ENCODE assay signal across 12 mouse cellular contexts in the genomic region with DNA sequence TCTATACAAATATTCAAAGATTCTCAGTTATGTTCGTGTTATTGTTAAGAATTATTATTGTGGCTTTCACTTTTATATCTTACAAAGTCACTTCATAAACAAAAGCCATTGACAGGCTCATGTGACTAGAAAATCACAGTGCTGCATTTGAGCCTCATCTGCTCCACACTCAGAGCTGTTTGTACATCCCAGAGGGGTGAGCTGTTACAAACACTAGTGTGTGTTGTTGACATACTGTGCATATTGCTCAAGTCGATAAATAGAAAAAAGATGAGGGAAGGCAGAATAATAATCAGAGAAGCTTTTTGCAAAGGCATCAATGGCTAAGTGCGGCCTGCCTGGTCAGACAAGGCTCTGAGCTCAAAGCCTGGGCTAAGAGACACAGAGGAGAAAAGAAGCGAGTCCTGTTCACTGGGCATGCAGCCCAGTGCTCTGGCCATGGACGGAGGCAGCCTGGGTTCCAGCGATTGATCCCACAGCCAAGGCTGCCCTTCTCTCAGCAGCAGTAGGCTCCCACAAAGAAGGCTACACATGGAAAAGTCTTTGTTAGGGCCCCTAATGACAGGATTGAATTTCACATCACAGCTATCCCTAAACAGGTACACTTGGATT.
DNase-seq lines count a peak whose midpoint lies in the region; ATAC-seq and TF ChIP-seq lines count a peak whose summit lies in the region.
"Had no signal": no experiment of that assay in that cellular context is flagged by ENCODE, and none has a peak within 500 bp of the region (broad histone marks: within the 10 kb centered on the region; RNA-seq: fewer than 3 reads in every experiment).

No protein-coding gene starts in this region.

- H3K9me3 ChIP-seq in hindbrain, postnatal 0 days (ENCODE audit: low read length), result no peaks in the 10 kb centered on the region
- H3K9me3 ChIP-seq in midbrain, embryonic 15.5 days, result no peaks in the 10 kb centered on the region
- H3K9me3 ChIP-seq in lung, postnatal 0 days (ENCODE audit: low read length), result no peaks in the 10 kb centered on the region
- H3K9me3 ChIP-seq: embryonic facial prominence, embryonic 15.5 days; liver, embryonic 15.5 days had no signal

- TF ChIP-seq POLR2A in brain, embryonic 14.5 days (IDR thresholded peaks at IDR 0.05; ENCODE audit: borderline replicate concordance, extremely low read depth, insufficient read depth, insufficient read length, poor library complexity, severe bottlenecking), result no peak

- TF ChIP-seq EP300 in lung, postnatal 0 days (IDR thresholded peaks at IDR 0.05), result no peak

- TF ChIP-seq CTCF in brain, embryonic 14.5 days (IDR thresholded peaks at IDR 0.05; ENCODE audit: borderline replicate concordance, extremely low read depth, insufficient read depth, insufficient read length), result no peak
- TF ChIP-seq CTCF in hindbrain, postnatal 0 days (IDR thresholded peaks at IDR 0.05; ENCODE audit: low read depth), result no peak
- no peak for TF ChIP-seq CTCF in lung, postnatal 0 days (IDR thresholded peaks at IDR 0.05)

- H3K4me1 ChIP-seq in hindbrain, postnatal 0 days (ENCODE audit: insufficient read depth, low read length), result peaks cover 19% of the 10 kb centered on the region
- peaks cover 27% of the 10 kb centered on the region for H3K4me1 ChIP-seq in midbrain, embryonic 15.5 days
- H3K4me1 ChIP-seq in lung, postnatal 0 days (ENCODE audit: insufficient read depth, low read depth, low read length), result no peaks in the 10 kb centered on the region
- H3K4me1 ChIP-seq: liver, embryonic 15.5 days had no signal

- DNase-seq in cerebellum, adult 9-11 months, result peak; percentile 2
- DNase-seq in cerebellum, adult 11 months, result no peak
- DNase-seq in brain, embryonic 14.5 days (ENCODE audit: low read depth), result peak; percentile 70
- DNase-seq in hindbrain, postnatal 0 days (ENCODE audit: low spot score), result peak; percentile 78
- no peak for DNase-seq in lung, postnatal 0 days (ENCODE audit: low spot score)
- no peak for DNase-seq in liver
- DNase-seq: kidney, postnatal 14 days had no signal

- 42% methylated on average over 6 of the region's 6 CpGs for WGBS in hindbrain, postnatal 0 days
- WGBS in midbrain, embryonic 15.5 days, result 64% methylated on average over 6 of the region's 6 CpGs
- 63% methylated on average over 6 of the region's 6 CpGs for WGBS in lung, postnatal 0 days

- no peak overlapping the region for H3K4me3 ChIP-seq in hindbrain, postnatal 0 days (ENCODE audit: low read length)
- H3K4me3 ChIP-seq in midbrain, embryonic 15.5 days, result no peak overlapping the region
- no peak overlapping the region for H3K4me3 ChIP-seq in lung, postnatal 0 days (ENCODE audit: low read depth, low read length)
- H3K4me3 ChIP-seq: embryonic facial prominence, embryonic 15.5 days; liver, embryonic 15.5 days had no signal

- H3K27me3 ChIP-seq in hindbrain, postnatal 0 days (ENCODE audit: insufficient read depth, low read length), result no peaks in the 10 kb centered on the region
- H3K27me3 ChIP-seq in midbrain, embryonic 15.5 days (replicated peaks), result no peaks in the 10 kb centered on the region
- no peaks in the 10 kb centered on the region for H3K27me3 ChIP-seq in lung, postnatal 0 days (replicated peaks; ENCODE audit: insufficient read depth, low read length)
- H3K27me3 ChIP-seq: embryonic facial prominence, embryonic 15.5 days; liver, embryonic 15.5 days had no signal

- H3K4me2 ChIP-seq in hindbrain, postnatal 0 days (ENCODE audit: low read depth, low read length), result no peak overlapping the region
- no peak overlapping the region for H3K4me2 ChIP-seq in midbrain, embryonic 15.5 days
- H3K4me2 ChIP-seq in lung, postnatal 0 days (replicated peaks; ENCODE audit: low read depth, low read length), result no peak overlapping the region
- H3K4me2 ChIP-seq: embryonic facial prominence, embryonic 15.5 days; liver, embryonic 15.5 days had no signal

- peak; percentile 80 for ATAC-seq in hindbrain, postnatal 0 days
- peak; percentile 63; the same call in 1 of the 2 replicates for ATAC-seq in midbrain, embryonic 15.5 days (replicated peaks)
- no peak for ATAC-seq in granulocyte monocyte progenitor cell, adult 5-6 weeks (replicated peaks; ENCODE audit: poor library complexity, severe bottlenecking)
- ATAC-seq in lung, postnatal 0 days, result no peak
- ATAC-seq: Patski had no signal

- H3K36me3 ChIP-seq in hindbrain, postnatal 0 days (ENCODE audit: insufficient read depth, low read length), result no peaks in the 10 kb centered on the region
- H3K36me3 ChIP-seq in midbrain, embryonic 15.5 days (replicated peaks), result no peaks in the 10 kb centered on the region
- H3K36me3 ChIP-seq in lung, postnatal 0 days (ENCODE audit: insufficient read depth, low read length), result no peaks in the 10 kb centered on the region
- H3K36me3 ChIP-seq: embryonic facial prominence, embryonic 15.5 days; liver, embryonic 15.5 days had no signal

- no peak overlapping the region for H3K9ac ChIP-seq in hindbrain, postnatal 0 days (replicated peaks; ENCODE audit: low read length)
- no peak overlapping the region for H3K9ac ChIP-seq in midbrain, embryonic 15.5 days
- no peak overlapping the region for H3K9ac ChIP-seq in lung, postnatal 0 days (replicated peaks; ENCODE audit: low read depth)
- H3K9ac ChIP-seq: embryonic facial prominence, embryonic 15.5 days; liver, embryonic 15.5 days had no signal

- peak overlapping the region; percentile 64 for H3K27ac ChIP-seq in hindbrain, postnatal 0 days
- peak overlapping the region; percentile 25 for H3K27ac ChIP-seq in midbrain, embryonic 15.5 days
- H3K27ac ChIP-seq in lung, postnatal 0 days (ENCODE audit: low read length), result no peak overlapping the region
- H3K27ac ChIP-seq: embryonic facial prominence, embryonic 15.5 days; liver, embryonic 15.5 days had no signal

Comparison
In these comparisons a context has a peak if more than half of its experiments do, and no peak if none do; other contexts are left out.
1. DNase-seq: peak in cerebellum, adult 9-11 months (single experiment), brain, embryonic 14.5 days (single experiment) and hindbrain, postnatal 0 days (single experiment); none in cerebellum, adult 11 months (single experiment), lung, postnatal 0 days (single experiment) and liver (single experiment).
2. ATAC-seq: peak in hindbrain, postnatal 0 days (single experiment) and midbrain, embryonic 15.5 days (single experiment); none in granulocyte monocyte progenitor cell, adult 5-6 weeks (single experiment) and lung, postnatal 0 days (single experiment).